Mouse (Mus musculus) heart, embryonic 16.5 days (tissue): ENCODE measurements around the gene Tulp2. TPM values are rescaled to one million over a fixed set of nuclear protein-coding genes. Genes with fewer than 3 reads are reported as not detected.
A peak's percentile ranks its signal among the peaks of the same experiment; 100 is the strongest.
"Not testable (repeated sequence)": the region's sequence is repeated elsewhere in the genome, so short reads cannot be mapped to it uniquely, and the experiment has no call there.

Experiments used
- ATAC-seq: fragments of 200-750 bp; cut with Nextera tagmentation; replicated peaks from 2 replicates; pipeline ENCODE4 v1.8.0; 2017; ENCODE audit warnings: moderate number of reproducible peaks; ENCODE audit not compliant: insufficient read depth, low FRiP score; ENCODE audit errors: extremely low read depth
- H3K27ac ChIP-seq: fragments of 300-500 bp; sonication (generic); 2 replicates; pipeline ENCODE4 v1.5.1; 2014; ENCODE audit warnings: mild to moderate bottlenecking, low read length, control low read depth, moderate library complexity
- H3K27me3 ChIP-seq: fragments of 300-500 bp; sonication (generic); 2 replicates; pipeline ENCODE4 v1.6.1; 2014; ENCODE audit warnings: low read length, mixed read lengths; ENCODE audit not compliant: control insufficient read depth, insufficient read depth
- H3K36me3 ChIP-seq: fragments of 300-500 bp; sonication (generic); 2 replicates; pipeline ENCODE4 v1.6.1; 2014; ENCODE audit not compliant: control insufficient read depth, insufficient read depth
- H3K4me1 ChIP-seq: fragments of 300-500 bp; sonication (generic); 2 replicates; pipeline ENCODE4 v1.6.1; 2014; ENCODE audit warnings: low read length, mixed read lengths; ENCODE audit not compliant: control insufficient read depth, insufficient read depth
- H3K4me2 ChIP-seq: fragments of 300-500 bp; sonication (generic); 2 replicates; pipeline ENCODE4 v1.6.1; 2014; ENCODE audit warnings: low read depth, mild to moderate bottlenecking, control low read depth, low read length
- H3K4me3 ChIP-seq: fragments of 300-500 bp; sonication (generic); 2 replicates; pipeline ENCODE4 v1.5.1; 2014; ENCODE audit warnings: mild to moderate bottlenecking, control low read depth, low read length
- H3K9ac ChIP-seq: fragments of 300-500 bp; sonication (generic); 2 replicates; pipeline ENCODE4 v1.6.1; 2014; ENCODE audit warnings: low read length, control low read depth
- H3K9me3 ChIP-seq: fragments of 300-500 bp; sonication (generic); replicated peaks from 2 replicates; pipeline ENCODE4 v1.6.1; 2016; ENCODE audit warnings: low read length; ENCODE audit not compliant: control insufficient read depth
- WGBS: fragments of 180-500 bp; shearing (Covaris S2); extraction: QIAGEN DNeasy Blood & Tissue Kit; methylation state at CpG from one replicate; pipeline ENCODE4 v1.1.7; 2014; 5-methylcytosine and 5-hydroxymethylcytosine counted together
- polyA plus RNA-seq: library from polyadenylated mRNA; unstranded; fragments of >200 nt; fragmentation: Nextera tagmentation; extraction: Ambion mirVana; gene quantifications from 2 replicates; pipeline ENCODE4 v1.2.1, GENCODE M21; 2015

Gene Tulp2
- polyA plus RNA-seq, 1 experiment from 2014 or later = 0.71 TPM

- H3K9ac ChIP-seq = no peak overlapping the region
- ATAC-seq = peak; percentile 26; the same call in 1 of the 2 replicates
Observed at GRCm38 (mm10) chr7:45477003-45477402, 4.7 kb upstream of the Tulp2 start.

GRCm38 (mm10) chr7:45478774-45479173 is 2.9 kb upstream of the Tulp2 start:
- no peak overlapping the region for H3K27ac ChIP-seq
- no peak overlapping the region for H3K9ac ChIP-seq
- 93% methylated on average over 7 of the region's 7 CpGs for WGBS
- H3K9me3 ChIP-seq = no peaks in the 10 kb centered on the region
- no peak for ATAC-seq
- no peaks in the 10 kb centered on the region for H3K27me3 ChIP-seq
- no peak overlapping the region for H3K4me2 ChIP-seq
- no peak overlapping the region for H3K4me3 ChIP-seq
- H3K4me1 ChIP-seq = no peaks in the 10 kb centered on the region; the same call in 1 of the 2 replicates
- no peaks in the 10 kb centered on the region for H3K36me3 ChIP-seq

More at GRCm38 (mm10) chr7:45477003-45477402, 4.7 kb upstream of the Tulp2 start:
- Histone ChIP-seq H3K4me1 (no peaks in the 10 kb centered on the region; the same call in 1 of the 2 replicates), H3K36me3 (no peaks in the 10 kb centered on the region), H3K4me2 (no peak overlapping the region), H3K27me3 (no peaks in the 10 kb centered on the region), H3K9me3 (no peaks in the 10 kb centered on the region), H3K4me3 (no peak overlapping the region), H3K27ac (no peak overlapping the region)
- WGBS = 8% methylated on average over 3 of the region's 3 CpGs

GRCm38 (mm10) chr7:45480310-45480709 is 1.4 kb upstream of the Tulp2 start:
- WGBS = 72% methylated on average over 3 of the region's 4 CpGs
- H3K27me3 ChIP-seq, ATAC-seq, H3K36me3 ChIP-seq, H3K27ac ChIP-seq, H3K9ac ChIP-seq, H3K4me1 ChIP-seq, H3K9me3 ChIP-seq, H3K4me3 ChIP-seq, H3K4me2 ChIP-seq: not testable (repeated sequence)

GRCm38 (mm10) chr7:45482166-45482565 is 489 bp downstream of the Tulp2 start:
- no peaks in the 10 kb centered on the region for H3K36me3 ChIP-seq
- no peaks in the 10 kb centered on the region for H3K9me3 ChIP-seq
- H3K27me3 ChIP-seq = no peaks in the 10 kb centered on the region
- WGBS = 75% methylated on average over 1 of the region's 1 CpGs
- H3K4me1 ChIP-seq = no peaks in the 10 kb centered on the region
- no peak overlapping the region for H3K9ac ChIP-seq
- H3K4me2 ChIP-seq = no peak overlapping the region
- no peak overlapping the region for H3K4me3 ChIP-seq
- no peak overlapping the region for H3K27ac ChIP-seq
- ATAC-seq = no peak

GRCm38 (mm10) chr7:45484985-45485384 is 3.3 kb downstream of the Tulp2 start:
- WGBS = 92% methylated on average over 5 of the region's 5 CpGs
- H3K9ac ChIP-seq, H3K4me2 ChIP-seq, H3K27me3 ChIP-seq, H3K27ac ChIP-seq, H3K36me3 ChIP-seq, H3K4me3 ChIP-seq, H3K4me1 ChIP-seq, H3K9me3 ChIP-seq, ATAC-seq: not testable (repeated sequence)

- Histone ChIP-seq H3K4me2 (no peak overlapping the region), H3K36me3 (no peaks in the 10 kb centered on the region), H3K9me3 (no peaks in the 10 kb centered on the region), H3K27ac (no peak overlapping the region), H3K9ac (no peak overlapping the region), H3K27me3 (no peaks in the 10 kb centered on the region), H3K4me3 (no peak overlapping the region), H3K4me1 (peaks cover 7% of the 10 kb centered on the region; the same call in 1 of the 2 replicates)
- WGBS = 54% methylated on average over 7 of the region's 7 CpGs
- no peak for ATAC-seq
Observed at GRCm38 (mm10) chr7:45486158-45486557, 4.5 kb downstream of the Tulp2 start.

GRCm38 (mm10) chr7:45486761-45487415 is 5.2 kb downstream of the Tulp2 start, which contains the start of gene Gm45808:
Gm45808 (minus strand) TSS chr7:45486811.
- Histone ChIP-seq H3K4me2 (no peak within 1 kb of the TSS), H3K27ac (no peak within 1 kb of the TSS), H3K4me3 (no peak within 1 kb of the TSS), H3K9ac (no peak within 1 kb of the TSS), H3K36me3 (no peaks in the 10 kb centered on the region), H3K4me1 (peaks cover 9% of the 10 kb centered on the region; the same call in 1 of the 2 replicates), H3K27me3 (no peaks in the 10 kb centered on the region), H3K9me3 (no peaks in the 10 kb centered on the region)
- ATAC-seq = no peak
- 81% methylated on average over 12 of the region's 12 CpGs for WGBS

- Histone ChIP-seq H3K27ac (no peak overlapping the region), H3K4me3 (peak overlapping the region; percentile 57), H3K9me3 (no peaks in the 10 kb centered on the region), H3K36me3 (no peaks in the 10 kb centered on the region; the same call in 1 of the 2 replicates), H3K4me2 (peak overlapping the region; percentile 77), H3K9ac (peak overlapping the region; percentile 72; the same call in 1 of the 2 replicates), H3K27me3 (no peaks in the 10 kb centered on the region), H3K4me1 (peaks cover 9% of the 10 kb centered on the region; the same call in 1 of the 2 replicates)
- 0 out of 2 replicates have a peak, but pooled peaks have one; percentile 23 for ATAC-seq
- WGBS = 56% methylated on average over 11 of the region's 11 CpGs
Observed at GRCm38 (mm10) chr7:45487861-45488292, 6.2 kb downstream of the Tulp2 start.
